Mouse (Mus musculus) urinary bladder, postnatal 10 days (tissue): ENCODE data around the gene Gnb4.

Experiments used
- DNase-seq: peaks from one replicate; pipeline ENCODE4 v3.0.0; 2022; ENCODE audit warnings: low spot score

The Gnb4 gene

DNA sequence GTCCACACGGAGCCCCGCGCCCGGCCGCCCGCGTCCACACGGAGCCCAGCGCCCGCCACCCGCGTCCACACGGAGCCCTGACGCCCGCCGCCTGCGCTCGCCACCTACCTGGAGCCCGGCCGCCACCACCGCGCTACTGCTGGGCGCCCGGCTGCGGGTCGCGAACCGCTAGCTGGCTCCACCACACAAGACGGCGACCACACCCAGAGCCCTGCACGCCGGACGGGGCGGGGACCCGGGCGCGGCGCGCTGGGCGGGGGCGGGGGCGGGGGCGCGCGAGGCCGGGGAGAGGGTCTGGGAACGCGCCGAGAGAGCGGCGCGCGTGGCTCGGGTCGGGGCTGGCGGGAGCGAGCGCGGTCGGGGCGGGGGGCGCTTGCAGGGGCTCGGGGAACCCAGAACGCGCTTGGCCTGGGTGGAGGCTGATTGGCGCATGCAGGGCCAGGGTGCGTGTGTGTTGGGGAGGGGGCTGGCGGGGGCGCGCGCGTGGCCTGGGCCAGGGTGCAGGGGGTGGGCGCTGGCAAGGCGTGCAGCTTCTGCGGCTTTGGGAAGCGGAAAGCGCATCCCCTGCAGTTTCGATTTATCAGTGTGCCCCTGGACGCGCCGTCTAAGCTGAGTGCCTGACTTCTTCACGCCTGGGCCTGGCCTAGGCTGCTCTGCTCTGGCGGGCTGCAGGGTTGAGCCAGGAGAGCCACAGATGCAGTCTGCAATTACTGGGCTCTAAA is at the start of gene Gnb4:
Gene Gnb4, minus strand, starts transcription at position 255 of the 722 bp plus-strand sequence.
- DNase-seq = no peak

- no peak for DNase-seq
These were observed 45.2 kb upstream of the Gnb4 start for GRCm38 (mm10) chr3:32661556-32661930.

DNA sequence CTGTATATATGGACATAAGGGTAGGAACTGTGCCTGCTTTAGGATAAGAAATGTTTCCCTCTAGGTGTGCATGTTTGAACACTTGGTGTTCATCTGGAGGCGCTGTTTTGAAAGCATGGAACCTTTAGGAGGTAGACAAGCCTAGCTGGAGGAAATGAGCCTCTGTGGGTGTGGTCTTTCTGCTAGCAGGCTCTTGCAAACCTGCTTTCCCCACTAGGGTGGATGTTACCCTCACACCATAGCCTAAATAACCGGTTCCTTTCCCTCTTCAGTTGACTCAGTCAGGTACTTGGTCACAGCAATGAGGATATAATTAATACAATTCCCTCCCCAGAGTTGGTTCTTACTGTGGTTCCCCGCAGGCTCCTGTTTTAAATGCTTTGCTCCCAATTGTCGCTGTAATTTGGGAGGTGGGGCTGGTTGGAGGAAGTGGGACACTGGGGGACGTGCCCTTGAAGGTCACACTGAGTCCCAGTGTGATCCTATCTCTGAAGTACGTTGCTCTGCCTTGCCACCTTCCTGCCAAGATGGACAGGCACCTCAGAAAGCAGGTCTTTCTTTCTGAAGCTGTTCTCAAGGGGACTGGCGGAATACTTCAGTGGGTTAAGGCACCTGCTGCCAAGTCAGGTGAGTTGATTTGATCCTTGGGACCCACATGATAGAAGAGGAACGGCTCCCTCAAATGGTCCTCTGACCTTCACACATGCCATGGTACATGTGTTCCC is 44.6 kb upstream of the Gnb4 start:
- no peak for DNase-seq

GRCm38 (mm10) chr3:32660276-32660675 is 43.9 kb upstream of the Gnb4 start:
- DNase-seq = no peak

- DNase-seq = no peak
These were observed 43.1 kb upstream of the Gnb4 start for GRCm38 (mm10) chr3:32659506-32659905.

DNA sequence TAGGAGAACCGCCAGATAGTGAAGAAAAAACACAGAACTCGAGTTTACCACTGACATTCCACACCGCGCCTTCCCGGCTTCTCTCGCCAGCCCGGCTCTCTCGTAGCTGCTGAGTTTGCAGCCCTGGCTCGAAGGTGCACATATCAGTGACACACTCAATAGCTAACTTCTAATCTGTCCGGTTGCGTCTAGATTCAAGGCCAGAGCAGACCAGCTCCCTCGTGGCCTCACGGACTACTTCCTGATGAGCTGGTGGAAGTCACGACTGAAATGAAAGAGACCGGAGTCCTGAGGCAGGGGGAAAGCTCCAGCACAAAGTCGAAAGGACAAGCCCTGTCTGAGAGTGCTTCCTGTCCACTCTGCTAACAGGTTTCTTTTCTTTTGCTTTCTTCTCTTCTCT is 42.4 kb upstream of the Gnb4 start:
- no peak for DNase-seq

DNA sequence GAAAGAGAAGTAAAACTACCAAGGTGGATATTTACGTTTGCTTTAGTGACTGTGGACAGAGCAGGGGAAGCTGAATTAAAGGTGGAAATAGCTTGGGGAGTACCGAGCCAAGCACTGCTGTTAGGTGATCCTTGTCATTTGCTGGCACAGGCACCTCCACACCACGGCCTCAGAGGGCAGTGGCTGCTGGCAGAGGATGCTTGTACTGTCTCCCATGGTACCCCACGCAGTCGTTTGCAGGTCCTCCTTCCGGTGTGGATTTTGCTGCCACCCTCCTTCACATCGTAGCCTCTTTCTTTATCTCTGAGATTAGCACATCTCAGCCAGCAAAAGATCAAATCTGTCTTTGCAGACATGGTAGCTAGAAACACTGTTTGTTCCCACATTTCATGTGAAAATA is 42.0 kb upstream of the Gnb4 start:
- no peak for DNase-seq

GRCm38 (mm10) chr3:32656398-32656994 is 40.1 kb upstream of the Gnb4 start:
- DNase-seq = no peak

DNA sequence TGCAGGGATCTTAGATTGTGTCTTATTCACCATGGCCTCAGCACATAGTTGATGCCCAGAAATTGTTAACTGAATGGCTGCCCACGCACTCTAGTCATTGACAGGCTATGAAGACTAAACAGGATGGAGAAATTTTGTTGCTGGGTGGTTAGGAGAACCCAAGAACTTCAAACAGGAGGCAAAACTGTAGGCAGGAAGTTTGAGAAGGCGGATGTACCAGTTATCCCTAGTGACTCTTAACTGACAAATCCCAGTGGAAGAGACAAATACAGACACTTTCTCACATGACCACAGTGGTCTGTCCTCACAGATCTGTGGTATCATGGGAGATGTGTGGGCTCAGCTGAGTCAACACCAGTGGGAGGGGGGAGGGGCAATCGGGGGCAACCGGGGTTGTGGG is 39.6 kb upstream of the Gnb4 start:
- DNase-seq = no peak

- DNase-seq = no peak
These were observed 36.4 kb upstream of the Gnb4 start for GRCm38 (mm10) chr3:32652739-32653138.

DNA sequence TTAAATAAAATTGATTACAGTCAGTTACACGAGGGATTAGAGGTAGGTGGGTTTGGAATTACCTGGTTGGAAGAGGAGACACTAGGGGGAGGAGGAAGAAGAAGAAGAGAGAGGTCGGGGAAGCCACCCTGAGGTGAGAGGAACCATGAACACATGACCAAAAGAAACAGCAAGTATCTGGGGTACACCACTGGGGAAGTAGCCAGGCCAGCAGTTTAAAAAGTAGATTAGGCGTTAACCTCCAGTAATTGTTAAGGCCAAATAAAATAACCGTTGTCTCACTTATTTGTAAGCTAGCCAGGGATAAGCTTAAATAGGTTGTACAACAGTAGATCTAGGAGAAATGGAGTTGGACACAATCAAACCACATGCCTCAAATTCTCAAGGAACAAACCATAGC is 32.9 kb upstream of the Gnb4 start:
- no peak for DNase-seq

DNA sequence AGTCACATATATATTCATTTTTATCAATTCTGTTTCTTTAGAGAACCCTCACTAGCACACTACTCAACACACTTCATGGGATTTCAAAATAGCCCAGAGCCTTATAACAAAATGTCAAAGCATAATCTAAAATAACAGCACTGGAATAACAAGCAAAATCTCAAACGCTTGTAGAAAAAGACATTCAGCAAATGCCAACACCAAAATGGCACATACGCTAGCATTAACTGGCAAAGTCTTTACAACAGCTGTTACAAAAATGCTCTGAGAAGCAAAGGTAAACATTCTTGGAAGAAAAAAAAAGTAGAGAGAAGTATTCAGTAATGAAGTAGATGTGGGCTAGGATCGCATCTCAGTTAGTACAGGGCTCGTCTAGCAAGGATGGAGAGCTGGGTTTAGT is 30.5 kb upstream of the Gnb4 start:
- no peak for DNase-seq

DNA sequence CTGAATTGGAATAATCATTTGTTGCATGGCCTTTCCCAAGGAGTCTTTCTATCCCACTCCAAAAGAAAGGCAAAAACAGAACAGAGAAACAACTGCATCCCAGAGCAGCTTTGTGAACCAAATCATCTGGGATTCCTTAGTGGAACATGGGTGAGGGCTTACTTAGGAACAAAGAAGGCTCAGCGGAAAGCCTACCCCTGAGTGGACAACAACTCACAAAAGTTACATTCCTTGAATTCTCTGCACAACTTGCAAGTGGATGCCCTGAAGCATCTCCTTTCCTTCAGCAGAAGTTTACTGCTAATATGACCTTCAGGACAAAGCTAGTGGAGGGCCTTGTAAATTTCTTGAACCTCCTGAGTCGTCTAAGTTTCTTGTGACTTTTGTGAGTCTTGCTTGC is 28.4 kb upstream of the Gnb4 start:
- no peak for DNase-seq

- DNase-seq = no peak
These were observed 25.7 kb upstream of the Gnb4 start for GRCm38 (mm10) chr3:32642116-32642515.

GRCm38 (mm10) chr3:32638240-32638639 is 21.9 kb upstream of the Gnb4 start:
- DNase-seq = no peak

GRCm38 (mm10) chr3:32632760-32633264 is 16.4 kb upstream of the Gnb4 start:
- no peak for DNase-seq

GRCm38 (mm10) chr3:32630210-32630609 is 13.8 kb upstream of the Gnb4 start:
- DNase-seq = no peak

- DNase-seq = no peak
These were observed 11.8 kb upstream of the Gnb4 start for GRCm38 (mm10) chr3:32628141-32628540.

DNA sequence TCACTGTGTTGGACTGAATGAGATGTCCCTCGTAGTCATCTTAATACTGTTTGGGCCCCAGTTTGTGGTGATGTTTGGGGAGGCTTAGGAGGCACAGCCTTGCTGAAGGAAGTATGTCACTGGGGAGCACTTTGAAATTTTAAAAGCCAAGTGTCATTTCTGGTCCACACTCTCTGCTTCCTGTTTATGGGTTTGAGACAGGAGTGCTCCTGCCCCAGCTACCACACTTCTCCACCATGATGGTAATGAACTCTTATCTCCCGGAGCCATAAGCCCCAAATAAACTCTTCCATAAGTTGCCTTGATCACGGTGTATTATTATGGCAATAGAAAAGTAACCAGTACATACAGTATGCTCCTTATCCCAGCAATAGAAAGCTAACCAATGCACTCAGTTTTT is 5.7 kb upstream of the Gnb4 start:
- no peak for DNase-seq

- no peak for DNase-seq
These were observed 5.3 kb upstream of the Gnb4 start for GRCm38 (mm10) chr3:32621658-32622057.

DNA sequence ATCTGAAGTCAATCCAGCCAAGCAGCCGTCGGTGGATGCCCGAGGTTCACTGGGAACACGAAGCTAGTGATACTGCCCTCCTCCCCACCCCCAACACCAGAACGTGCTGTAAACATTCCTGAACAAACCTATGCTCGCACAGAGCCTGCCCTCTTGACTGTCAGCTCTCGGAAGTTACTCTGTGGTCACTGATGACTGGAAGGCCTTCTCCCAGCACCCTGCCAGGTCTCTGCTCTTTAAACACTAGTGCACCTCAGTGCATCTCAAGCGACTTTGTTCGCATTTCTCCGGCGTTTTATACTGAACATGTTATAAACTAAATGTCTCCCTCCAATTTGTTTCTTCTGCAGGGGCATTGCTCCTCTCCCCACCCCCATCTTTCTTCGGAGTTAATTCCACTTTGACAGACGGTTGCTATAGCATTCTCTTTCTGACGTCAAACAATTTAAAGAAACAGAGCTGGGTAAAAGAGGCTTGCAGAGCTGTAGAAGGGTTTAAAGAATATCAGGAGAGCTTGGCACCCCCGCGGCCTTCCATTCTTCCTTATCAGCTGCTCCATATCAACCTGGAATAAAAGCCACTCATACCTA is 763 bp upstream of the Gnb4 start:
- no peak for DNase-seq

DNA sequence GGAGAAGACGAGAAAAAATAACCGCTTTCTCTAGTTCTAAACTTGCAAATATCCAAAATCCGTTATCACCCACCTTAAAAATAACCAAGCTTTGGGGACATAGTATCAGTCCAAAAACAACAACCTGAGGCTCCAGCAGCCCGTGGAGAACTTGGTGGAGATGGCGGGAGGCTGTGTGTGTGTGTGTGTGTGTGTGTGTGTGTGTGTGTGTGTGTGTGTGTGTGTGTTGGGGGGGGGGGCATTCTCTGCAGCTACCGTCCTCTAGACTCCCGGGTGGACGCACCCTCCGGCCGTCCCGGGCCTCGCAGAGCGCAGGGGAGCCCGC is 417 bp downstream of the Gnb4 start:
- no peak for DNase-seq

DNA sequence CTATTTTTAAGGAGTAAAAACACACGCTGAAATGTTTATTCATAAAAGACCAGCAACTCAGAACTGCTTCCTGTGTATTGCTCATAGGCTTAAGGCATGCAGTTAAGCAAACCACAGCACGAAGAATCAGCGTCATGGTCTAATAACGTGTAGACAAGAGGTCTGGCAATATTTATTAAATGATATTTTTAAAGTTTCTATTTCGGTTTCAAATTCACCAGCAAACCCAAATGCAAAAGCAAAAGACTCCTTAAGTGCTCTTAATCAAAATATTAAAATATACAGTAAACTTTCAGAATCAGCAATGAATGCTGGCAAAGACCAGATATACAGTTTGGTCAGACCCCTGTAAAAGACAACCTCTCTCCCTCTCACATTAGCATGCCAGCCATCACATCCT is 1.0 kb downstream of the Gnb4 start:
- DNase-seq = no peak
